Mouse (Mus musculus) gastrocnemius, adult 8-10 months (tissue): ENCODE data around the gene Nipsnap1. TPM values are rescaled to one million over a fixed set of nuclear protein-coding genes. Genes with fewer than 3 reads are reported as not detected.

Source experiments
- DNase-seq, 2 experiments: peaks; one replicate each; pipeline ENCODE4 v3.0.0; 2022; ENCODE audit warnings: low spot score in 2 of 2
- total RNA-seq, 4 experiments: library from RNA; stranded (reverse); gene quantifications; 2 replicates each; pipeline ENCODE4 v1.2.4; 2022

Nipsnap1 gene
- total RNA-seq = 1 to 10 TPM in 1 of 4 experiments, under 1 TPM in 3; 0.29 to 1.1 (median 0.71) TPM

DNA sequence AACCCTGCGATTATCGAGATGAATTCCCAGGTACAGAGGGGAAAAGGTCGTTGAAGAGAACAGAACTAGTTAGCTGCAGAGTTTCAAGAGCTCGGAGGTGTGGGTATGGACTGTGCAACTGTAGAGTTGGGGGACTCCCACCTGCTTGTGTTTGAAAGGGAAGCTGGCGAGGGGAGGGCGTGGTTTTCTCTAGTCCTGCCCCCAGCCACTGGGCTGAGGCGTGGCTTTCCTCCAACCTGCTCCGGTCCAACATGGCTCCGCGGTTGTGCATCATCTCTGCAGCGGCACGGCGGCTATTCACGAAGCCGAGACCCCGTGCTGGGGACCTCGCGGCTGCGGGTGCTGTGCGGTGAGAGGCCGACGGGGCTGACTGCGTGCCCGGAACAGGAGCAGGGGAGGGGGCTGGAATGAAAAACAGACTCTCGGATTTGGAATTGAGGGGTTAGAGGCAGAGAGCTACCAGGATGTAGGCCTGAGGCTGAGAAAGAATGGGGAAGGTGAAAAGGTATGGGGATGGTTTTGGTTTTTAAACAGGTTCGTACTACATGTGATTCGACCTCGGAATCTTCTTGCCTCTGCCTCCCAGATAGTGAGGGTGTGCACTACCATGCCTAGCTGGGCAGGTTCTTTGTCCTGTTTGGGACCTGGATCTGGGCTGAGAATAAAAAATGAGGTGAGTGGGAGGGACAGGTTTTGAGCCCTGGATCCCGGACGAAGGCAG is at the start of gene Nipsnap1:
TSS of gene Nipsnap1 (plus strand) at position 197 of the 721 bp plus-strand sequence.
- peak; percentile 37 to 48 for DNase-seq

DNA sequence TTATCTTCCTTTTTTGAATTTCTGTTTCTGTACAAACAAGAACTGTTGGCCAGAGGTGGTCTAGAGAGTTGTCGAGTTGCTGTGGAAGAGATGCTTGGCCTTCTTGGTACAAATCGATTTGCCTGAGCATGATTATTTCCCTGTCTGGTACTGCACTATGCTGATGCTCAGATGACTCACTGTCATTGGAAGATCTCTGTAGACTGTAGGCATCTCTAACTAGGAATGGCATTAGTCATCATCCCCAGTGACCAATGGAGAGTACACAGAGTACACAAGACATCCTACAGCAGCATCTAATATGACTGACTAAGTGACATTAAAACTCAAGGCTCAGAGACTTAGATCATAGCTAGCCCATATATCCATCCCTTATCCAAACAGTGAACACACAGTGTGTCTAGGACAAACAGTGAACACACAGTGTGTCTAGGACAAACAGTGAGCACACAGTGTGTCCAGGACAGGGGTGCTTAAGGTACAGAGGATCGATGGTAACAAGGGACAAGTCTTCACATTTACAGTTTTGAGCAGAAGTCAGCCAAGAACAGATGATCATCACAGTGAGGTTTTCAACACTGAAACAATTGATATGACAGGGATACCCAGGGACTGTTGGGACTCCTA is 47.5 kb upstream of the Nipsnap1 start:
- no peak for DNase-seq

GRCm38 (mm10) chr11:4827340-4827739 is 46.4 kb upstream of the Nipsnap1 start:
- no peak for DNase-seq

DNA sequence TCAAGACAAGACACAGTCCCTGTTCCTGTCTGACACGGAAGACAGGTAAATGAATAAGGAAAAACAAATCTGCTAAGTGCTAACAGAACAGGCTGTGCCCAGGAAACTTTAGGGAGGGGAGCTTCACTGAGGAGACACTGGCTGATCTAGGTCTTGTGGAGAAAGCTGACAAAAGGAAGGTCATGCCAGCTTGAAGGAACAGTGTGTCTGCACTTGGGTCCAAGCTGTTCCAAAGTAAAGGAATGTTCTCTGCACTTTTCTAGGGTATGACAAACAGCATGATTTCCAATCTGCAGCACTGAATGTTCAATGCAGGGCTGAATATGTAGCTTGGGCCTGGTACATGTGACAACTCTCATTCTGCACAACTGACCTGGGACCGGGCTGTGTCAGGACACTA is 45.8 kb upstream of the Nipsnap1 start:
- no peak for DNase-seq

DNA sequence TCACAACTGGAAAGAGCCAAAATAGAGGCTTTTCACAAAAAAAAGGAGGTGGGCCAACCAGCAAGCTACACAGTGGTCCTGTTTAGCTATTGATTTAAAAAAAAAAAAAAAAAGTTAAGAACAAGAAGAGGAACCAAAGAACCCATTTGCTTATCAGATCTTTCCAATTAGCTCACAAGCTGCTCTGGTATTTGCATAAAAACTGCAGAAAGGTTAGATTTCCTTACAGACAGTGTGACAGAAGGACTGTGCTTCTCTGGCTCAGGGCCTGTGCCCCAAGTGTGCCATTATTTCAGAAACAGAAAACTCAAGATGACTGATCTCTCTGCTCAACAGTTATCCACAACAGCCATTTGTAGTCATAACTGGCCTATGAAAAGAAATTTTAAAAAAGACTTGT is 42.7 kb upstream of the Nipsnap1 start:
- no peak for DNase-seq

- no peak for DNase-seq
Observed at GRCm38 (mm10) chr11:4833295-4833939, 40.3 kb upstream of the Nipsnap1 start.

- DNase-seq = no peak
Observed at GRCm38 (mm10) chr11:4835436-4835835, 38.3 kb upstream of the Nipsnap1 start.

DNA sequence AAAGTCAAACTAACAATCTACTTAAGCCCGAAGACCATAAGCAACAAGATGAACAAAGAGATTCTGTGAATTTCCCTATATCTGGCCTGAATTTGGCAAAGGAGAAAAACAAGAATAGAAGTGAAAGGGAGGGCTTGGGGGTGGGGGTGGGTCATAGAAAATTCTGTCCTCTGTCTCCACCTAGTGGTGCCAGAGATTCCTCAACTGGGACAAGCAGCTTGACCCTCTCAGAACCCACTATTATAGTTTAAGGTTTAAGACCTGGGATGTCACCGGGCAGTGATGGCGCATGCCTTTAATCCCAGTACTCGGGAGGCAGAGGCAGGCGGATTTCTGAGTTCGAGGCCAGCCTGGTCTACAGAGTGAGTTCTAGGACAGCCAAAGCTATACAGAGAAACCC is 37.0 kb upstream of the Nipsnap1 start:
- DNase-seq = peak in 1 of 2 experiments; percentile 7

DNA sequence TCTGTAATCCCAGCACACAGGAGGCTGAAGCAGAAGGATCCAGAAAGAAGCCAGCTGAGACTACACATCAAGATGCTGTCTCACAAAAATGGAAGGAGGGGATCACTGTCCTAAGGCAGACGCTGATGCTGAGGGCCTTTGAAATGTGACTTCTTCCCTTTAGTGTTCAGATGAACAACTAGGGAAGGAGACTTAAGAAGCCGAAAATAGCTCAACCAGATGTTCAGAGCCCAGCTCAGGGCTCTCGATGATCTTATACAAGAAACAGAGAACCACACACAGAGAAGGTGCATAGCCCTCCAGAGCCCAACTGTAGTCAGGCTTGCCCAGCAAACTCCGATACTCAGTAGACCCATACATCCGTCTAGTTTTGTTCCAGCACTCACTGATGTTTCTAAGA is 36.4 kb upstream of the Nipsnap1 start:
- no peak for DNase-seq

GRCm38 (mm10) chr11:4838235-4838634 is 35.5 kb upstream of the Nipsnap1 start:
- DNase-seq = no peak

DNA sequence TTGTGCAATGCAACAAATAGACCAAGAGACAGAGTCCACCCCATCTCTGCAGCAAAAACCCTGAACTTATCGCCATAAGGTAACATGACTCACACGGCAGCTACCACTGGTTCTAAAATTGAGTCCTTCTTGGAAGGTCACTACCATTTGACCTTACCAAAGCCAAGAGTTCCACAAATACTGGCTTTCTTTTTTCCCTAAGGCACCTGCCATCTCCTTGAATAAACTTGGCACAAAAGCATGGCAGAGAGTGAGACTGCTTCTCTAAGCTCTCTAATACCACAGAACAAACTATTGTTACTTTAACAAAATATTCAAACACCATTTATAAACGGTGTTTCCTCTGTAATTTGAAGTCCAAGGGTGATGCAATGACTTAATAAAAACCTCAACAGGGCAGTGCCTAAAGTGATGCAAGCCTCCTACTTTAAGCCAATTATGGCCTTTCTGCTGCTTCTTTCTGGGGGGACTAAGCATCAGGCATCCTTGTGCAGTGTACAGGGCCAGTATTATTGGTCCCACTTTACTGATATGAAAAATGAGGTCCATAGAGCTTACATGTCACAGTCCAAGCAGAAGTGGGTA is 32.7 kb upstream of the Nipsnap1 start:
- no peak for DNase-seq

GRCm38 (mm10) chr11:4848483-4849248 is 25.1 kb upstream of the Nipsnap1 start:
- DNase-seq = peak in 1 of 2 experiments; percentile 19

DNA sequence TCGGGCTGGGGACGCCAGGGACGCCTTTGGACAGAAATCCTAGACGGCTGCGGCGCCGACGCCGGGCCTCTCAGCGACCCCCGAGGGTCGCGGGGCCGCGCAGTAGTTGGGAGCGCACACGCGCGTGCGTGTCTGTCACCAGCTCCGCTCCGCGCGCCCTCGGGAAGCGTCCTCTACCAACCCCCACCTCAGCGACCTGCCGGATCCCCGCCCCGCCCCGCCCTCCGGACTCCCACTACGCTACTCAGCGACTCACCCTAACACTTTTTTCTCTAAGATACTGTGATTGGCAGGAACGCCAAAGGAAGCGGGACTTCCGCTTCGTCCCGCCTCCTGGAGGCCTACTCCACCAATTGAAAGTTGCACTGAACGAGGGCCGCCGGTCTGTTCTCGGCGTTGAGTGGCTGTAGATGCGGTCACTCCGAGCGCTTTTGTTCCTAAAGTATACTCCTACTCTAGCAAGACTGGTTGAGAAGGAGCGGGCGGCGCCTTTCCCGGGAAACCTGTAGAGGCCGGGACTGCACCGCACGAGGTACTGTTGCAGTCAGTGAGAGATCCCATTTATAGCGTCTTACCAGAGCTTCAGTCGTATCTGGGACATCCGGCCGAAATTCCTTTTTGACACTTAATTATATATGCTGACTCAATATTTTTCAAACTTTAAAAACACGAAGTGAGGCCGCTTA is 24.4 kb upstream of the Nipsnap1 start, which contains the start of gene Nf2:
TSS of gene Nf2 (minus strand) at position 279 of the 686 bp plus-strand sequence.
- peak; percentile 97 to 98 for DNase-seq

- no peak for DNase-seq
Observed at GRCm38 (mm10) chr11:4850404-4850803, 23.3 kb upstream of the Nipsnap1 start.

DNA sequence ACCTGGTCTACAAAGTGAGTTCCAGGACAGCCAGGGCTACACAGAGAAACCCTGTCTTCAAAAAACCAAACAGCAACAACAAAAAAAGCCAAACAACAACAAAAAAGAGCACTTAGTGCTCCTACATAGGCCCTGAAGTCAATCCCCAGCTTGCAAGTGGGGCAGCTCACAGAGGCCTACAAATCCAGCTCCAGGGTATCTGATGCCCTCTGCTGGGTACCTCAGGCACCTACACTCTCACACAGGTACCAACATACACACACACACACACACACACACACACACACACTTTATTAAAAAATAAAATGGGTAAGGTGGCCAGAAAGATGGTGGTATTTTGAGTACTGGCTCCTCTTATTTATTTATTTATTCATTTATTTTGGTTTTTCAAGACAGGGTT is 20.7 kb upstream of the Nipsnap1 start:
- DNase-seq = no peak

DNA sequence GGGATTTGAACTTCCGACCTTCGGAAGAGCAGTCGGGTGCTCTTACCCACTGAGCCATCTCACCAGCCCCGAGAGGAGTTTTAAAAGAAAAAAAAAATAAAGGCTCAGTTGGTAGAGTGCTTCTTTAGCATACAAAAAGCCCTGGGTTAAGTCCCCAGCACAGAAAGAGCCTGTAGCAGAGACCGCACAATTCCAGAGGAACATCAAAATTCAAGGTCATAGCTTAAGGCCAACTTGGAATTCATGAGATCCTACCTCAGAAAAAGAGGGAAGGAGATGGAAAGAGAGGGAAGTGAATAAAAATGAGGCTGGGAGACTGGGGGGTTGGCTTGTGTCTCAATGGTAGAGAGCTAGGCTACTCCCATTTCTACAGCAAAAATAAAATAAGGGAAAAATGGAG is 19.6 kb upstream of the Nipsnap1 start:
- DNase-seq = no peak

DNA sequence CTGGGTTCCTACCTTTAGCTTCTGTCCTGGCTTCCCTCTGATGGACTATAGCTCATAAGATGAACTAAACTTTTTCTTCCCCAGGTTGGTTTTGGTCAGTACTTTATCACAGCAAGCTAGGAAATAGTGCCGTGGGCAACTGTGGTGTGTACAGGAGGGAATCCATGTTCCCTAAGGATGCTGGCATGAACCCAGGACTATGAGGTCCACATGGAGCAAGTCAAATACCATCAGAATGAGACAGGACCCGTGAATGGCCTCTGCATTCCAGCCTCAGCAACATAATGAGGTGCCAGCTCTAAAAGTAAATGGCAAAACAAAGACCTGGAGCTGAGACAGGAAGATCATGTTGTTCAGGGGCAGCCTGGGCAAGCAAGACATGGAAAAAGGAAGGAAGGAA is 15.3 kb upstream of the Nipsnap1 start:
- DNase-seq = no peak

GRCm38 (mm10) chr11:4860986-4861385 is 12.8 kb upstream of the Nipsnap1 start:
- DNase-seq = no peak

- DNase-seq = no peak
Observed at GRCm38 (mm10) chr11:4861816-4862604, 11.7 kb upstream of the Nipsnap1 start.

GRCm38 (mm10) chr11:4862730-4863129 is 11.0 kb upstream of the Nipsnap1 start:
- no peak for DNase-seq
